Mouse (Mus musculus) CD4-positive, CD25-positive, alpha-beta regulatory T cell, adult 4 months (primary cell): ENCODE measurements around the gene Itga11. TPM values are rescaled to one million over a fixed set of nuclear protein-coding genes. Genes with fewer than 3 reads are reported as not detected.
"Not testable (repeated sequence)": the region's sequence is repeated elsewhere in the genome, so short reads cannot be mapped to it uniquely, and the experiment has no call there.

Experiments
- ATAC-seq: one replicate; pipeline ENCODE4 v1.8.0; 2017
- polyA plus RNA-seq, 2 experiments: library from polyadenylated mRNA; unstranded; fragments of 100-300 nt; shearing (Covaris generic); gene quantifications; one replicate each; pipeline ENCODE4 v1.2.1; 2017

Gene Itga11
- polyA plus RNA-seq, 2 experiments from 2014 or later, result 0.11 to 0.12 TPM

DNA sequence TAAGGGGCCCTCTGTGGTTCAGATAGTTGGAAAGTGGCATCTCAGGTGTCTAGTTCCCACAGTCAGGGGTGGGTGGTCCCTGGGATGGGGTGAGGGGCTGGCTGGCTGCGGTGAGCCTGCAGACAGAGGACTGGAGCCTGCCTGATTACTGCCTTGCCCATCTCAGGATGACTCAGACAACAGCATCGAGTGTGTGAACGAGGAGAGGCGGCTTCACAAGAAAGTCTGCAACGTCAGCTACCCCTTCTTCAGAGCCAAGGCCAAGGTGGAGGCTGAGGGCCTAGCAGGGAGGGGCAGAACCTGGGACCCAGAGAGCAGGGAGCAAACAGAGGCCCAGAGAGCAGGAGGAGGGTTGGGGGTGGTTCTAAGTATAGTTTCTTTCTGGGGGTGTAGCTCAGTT, 90.7 kb downstream of the Itga11 start:
- no peak for ATAC-seq

DNA sequence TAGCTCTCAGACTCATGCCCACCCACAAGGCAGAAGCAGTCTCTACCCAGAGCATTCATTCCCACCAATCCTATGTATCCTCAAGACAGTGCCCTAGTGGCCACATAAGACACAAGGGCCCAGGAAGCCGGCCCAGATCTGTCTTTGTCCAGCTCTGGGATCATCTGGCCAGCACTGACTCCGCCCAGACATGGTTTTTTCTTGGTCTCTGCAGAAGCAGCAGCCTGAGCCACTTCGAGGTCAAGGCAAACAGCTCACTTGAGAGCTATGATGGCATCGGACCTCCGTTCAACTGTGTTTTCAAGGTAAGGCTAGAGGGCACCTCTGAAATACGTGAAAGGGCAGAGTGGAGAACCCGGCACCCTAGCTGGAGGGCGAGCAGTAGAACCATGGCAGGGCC, 95.1 kb downstream of the Itga11 start:
- no peak for ATAC-seq

DNA sequence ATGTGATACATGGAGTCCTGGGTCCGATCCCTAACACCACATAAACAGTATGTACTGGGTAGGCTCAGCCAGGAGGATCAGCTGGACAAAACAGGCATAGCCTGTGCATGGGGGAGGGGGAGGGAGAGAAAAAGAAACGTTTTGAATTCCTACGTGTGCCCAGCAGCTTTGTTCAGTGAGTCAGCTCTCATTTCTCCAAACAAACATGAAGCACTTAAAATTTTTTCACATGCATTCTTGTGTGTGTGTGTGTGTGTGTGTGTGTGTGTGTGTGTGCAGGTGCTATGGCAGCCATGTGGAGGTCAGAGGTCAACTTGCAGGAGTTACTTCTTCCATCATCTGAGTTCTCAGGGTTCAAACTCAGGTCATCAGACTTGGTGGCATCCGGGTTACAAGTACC, 97.8 kb downstream of the Itga11 start:
- no peak for ATAC-seq

DNA sequence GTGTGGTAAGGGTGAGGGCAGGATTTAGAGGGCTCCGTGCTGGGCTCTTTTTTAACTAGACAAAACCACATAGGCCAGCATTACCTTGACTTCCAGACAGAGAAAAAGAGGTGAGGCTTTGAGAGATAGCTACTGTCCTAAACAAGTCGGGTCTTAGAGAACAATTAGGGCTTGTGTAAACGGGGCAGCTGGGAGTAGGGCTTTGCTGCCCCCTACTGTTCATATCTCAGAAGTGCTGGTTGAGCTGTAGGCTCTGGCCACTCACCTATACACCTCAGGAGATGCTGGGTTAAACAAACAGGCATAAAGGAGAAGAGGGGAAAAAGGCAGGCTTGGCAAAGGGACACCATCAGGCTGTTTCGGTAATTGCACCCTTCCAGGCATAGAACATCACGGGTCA, 99.8 kb downstream of the Itga11 start:
- ATAC-seq, result no peak

- ATAC-seq, result no peak
These were observed 101.1 kb downstream of the Itga11 start for GRCm38 (mm10) chr9:62778721-62779120.

DNA sequence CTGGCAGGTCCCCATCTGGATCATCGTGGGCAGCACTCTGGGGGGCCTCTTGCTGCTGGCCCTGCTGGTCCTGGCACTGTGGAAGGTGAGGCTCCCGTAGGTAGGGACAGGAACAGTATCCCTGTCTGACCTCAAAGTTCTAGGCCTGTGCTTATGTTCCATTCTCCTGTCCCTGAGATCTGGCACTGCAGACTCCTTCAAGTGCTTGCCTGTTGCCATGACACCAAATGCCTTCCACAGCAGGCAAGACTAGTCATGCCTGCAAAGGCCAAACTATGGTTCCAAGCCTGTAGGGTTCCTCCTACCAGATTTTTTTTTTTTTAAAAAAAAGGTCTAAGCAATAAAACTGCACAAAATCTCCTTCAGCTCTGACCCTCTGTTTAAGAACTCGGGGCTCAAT, 104.3 kb downstream of the Itga11 start:
- no peak for ATAC-seq

GRCm38 (mm10) chr9:62782976-62783781, 105.6 kb downstream of the Itga11 start:
- ATAC-seq, result no peak

- no peak for ATAC-seq
These were observed 106.6 kb downstream of the Itga11 start for GRCm38 (mm10) chr9:62784233-62784632.

DNA sequence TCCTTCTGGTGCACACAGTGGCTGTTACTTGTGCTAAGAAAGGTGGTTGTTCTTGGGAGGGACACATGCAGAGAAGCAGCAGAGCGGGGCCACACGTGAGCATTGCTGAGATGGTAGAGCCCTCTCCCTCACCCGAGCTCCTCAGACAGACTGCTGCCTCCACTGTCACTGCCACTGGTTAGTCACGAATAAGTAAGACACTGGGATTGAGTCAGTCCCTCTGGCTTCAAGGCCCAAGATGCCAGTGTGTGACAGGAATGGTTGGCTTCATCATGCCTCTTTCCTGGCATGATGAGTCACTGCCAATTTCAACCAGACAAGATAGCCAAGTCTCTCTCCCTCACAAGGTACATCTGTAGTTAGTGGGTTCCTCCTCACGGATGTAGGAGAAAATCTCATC, 109.1 kb downstream of the Itga11 start:
- ATAC-seq, result no peak

DNA sequence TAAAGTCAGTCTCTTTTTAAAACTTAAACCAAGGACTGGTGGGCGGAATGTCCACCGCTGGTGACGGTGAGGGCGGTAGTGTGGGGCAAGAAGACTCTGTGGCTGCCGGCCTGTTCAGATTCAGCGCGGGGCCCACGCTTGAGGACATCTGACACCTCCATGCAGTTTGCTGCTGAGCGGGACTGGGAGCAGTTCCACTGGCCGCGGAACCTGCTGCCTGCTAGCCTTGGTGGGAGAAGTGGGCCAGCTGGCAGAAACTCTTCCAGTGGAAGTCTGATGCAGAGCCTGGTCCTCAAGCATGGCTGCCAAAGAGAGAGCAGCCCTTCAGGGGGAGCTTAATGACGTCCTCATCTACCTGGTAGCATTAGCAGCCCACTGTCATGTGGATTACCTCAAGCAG, 112.2 kb downstream of the Itga11 start:
- no peak for ATAC-seq

- ATAC-seq, result not testable (repeated sequence)
These were observed 121.6 kb downstream of the Itga11 start for GRCm38 (mm10) chr9:62799218-62799617.

- no peak for ATAC-seq
These were observed 132.5 kb downstream of the Itga11 start for GRCm38 (mm10) chr9:62810095-62810494.

DNA sequence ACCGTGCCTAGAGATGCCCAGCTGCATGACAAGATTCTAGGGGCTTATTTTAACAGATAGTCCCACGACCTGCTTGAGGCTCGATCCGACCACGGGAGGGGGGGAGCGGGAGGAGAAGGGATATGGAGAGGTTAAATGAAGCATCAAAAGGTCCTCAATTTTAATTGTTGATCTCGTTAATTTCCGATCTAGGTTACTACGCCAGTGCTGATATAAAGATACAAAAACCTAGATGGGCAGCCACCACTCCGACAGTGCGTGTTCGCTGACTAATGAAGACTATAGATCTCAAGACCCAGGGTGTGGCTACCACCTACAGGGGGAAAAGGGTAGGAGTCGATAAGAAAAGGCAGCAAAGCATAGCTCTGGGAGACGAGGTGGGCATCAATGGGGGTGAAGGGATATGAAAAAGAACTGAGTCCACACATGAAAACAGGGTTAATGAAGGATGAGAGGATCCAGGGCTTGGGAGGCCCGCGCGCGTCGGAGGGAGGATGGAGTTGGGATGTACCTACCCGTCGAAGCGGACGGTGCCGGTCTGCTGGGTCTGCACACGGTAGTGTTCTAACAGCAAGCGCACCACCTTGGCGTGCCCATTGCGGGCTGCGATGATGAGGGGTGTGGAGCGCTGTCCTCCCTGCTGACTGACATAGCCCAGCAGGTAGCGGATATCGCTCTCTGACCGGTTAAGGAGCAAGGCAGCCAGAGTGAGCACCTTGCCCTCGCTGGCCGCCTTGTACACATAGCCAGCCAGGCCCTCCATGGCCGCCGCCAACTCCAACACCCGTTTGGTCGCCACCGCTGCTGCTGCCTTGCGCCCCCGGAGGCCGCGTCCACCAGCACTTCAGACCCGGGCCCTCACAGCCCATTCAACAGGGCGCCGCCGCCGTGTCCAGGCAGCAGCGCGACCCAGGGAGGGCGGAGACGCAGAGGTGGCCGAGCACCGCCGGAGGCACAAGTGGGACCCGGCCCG, 133.2 kb downstream of the Itga11 start:
- ATAC-seq, result peak; percentile 31

GRCm38 (mm10) chr9:62811516-62812121, 134.0 kb downstream of the Itga11 start, which contains the start of gene Fem1b:
Gene Fem1b, minus strand, starts transcription at chr9:62811934.
- ATAC-seq, result peak; percentile 87

- ATAC-seq, result no peak
These were observed 134.8 kb downstream of the Itga11 start for GRCm38 (mm10) chr9:62812216-62813049.

DNA sequence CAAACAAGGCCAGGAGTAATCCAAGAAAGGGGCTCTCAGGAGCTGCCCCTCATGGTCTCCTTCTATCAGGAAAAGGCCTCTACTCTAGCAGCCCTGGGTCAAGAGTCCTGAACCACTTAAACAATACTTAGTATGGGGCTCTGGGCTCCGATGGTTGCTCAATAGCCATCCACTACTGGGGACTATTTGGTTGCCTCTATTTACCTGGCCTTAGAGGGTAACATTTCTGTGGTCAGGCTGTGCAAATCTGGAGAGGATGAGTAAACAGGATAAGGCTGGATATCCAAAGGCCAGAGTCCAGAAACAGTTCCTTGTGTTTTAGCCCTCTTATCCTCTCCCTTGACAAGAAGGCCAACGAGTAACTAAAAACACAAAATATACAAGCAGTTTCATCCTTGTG, 137.1 kb downstream of the Itga11 start:
- no peak for ATAC-seq

DNA sequence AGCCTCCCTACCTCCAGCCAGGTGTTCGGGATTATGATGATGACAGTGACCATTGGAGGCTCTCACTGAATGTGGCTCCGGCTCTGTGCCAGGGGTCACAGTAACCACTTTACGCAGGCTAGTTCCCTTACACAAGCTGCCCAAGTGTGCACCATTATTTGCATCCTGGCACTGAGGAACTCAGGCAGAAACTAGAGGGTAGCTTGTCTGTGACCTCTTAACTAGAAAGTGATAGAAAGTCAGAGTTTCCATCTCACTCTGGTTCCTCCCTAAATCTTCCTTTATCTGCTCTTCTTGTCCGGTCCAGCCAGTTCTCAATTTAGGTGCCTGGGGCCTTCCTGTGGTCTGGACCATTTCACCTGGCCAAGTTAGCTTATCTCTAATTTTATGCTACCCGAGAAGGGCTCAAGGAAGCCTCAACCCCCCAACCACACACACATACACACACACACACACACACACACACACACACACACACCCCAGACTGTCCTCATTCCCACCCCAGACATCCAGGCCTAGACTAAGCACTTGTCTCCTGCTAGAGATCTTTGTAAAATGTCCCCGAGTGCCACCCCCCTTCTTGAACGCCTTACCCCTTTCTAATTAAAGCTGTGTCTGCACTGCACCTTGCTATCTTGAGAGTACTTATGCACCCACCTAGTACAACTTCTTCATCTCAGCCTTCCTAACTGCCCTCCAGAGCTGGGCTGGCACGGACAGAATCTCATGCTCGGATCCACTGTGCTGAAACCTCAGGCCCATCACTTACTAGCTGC, 138.9 kb downstream of the Itga11 start:
- ATAC-seq, result no peak

GRCm38 (mm10) chr9:62817099-62817571, 139.5 kb downstream of the Itga11 start:
- no peak for ATAC-seq

DNA sequence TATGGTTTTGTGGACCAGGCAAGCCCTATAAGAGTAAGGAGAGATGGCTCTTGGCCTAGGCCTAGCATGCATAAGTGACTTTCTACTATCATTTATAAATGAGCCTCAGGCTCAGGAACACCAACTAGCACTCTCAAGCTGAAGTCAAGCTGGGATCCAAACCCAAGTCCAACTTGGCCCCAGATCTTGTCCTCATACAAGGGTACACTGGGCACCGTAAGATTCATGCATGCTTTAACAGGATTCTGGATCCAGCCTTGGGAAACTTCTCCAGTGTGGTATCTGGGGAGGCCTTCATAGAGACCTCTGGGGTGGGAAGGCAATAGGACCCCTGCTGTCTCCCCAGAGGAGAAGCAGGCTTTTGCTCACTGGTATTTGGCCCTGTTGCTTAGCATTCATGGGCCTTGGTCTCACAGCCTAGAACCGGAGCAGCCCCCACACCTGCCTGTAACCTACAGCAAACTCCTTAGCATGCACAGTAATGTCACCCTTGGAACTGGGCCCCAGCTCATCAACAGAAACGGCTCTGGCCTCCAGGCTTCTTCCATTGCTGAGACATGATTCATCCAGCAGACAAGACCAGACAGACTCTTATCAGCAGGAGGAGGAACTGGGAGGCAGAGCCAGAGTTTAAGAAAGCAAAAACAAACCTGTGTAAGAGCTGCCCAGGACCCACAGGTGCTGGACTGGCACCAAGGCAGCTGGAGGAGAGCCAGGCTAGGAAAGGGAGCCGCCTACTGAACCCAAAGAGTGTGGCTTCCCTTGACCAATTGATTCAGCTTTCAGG, 140.4 kb downstream of the Itga11 start:
- ATAC-seq, result no peak

GRCm38 (mm10) chr9:62819494-62819893, 141.9 kb downstream of the Itga11 start:
- no peak for ATAC-seq
